Mouse (Mus musculus): ENCODE data around the gene Pcyt1a. TPM values are rescaled to one million over a fixed set of nuclear protein-coding genes. Genes with fewer than 3 reads are reported as not detected.
"Not testable (repeated sequence)": the region's sequence is repeated elsewhere in the genome, so short reads cannot be mapped to it uniquely, and the experiment has no call there.

Pcyt1a gene
- polyA plus RNA-seq, 1 experiment from 2014 or later, result 46.9 TPM

DNA sequence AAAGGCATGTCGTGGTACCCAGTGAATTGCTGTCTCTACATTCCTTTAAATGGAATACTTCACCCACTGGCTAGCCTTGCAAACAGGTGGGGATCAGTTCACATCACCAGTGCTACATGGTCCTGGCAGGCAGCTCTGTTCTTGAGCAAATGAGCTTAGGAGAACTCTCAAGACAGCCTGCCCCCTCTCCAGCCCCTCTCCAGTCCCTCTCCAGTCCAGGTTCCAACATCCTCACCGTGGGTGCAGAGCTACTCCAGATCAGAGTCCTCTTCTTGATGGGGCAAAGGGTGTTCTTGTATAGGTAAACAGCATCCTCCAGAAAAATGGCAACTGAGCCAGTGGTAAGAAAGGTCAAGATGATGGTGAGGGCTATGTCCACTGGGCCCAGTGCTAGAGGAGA, 48.7 kb downstream of the Pcyt1a start:
- H3K27ac ChIP-seq (ENCODE audit: low read depth, low read length), result no peak overlapping the region
- H3K9ac ChIP-seq (ENCODE audit: low read depth, low read length), result no peak overlapping the region
- 76% methylated on average over 2 of the region's 2 CpGs for WGBS
- no peak overlapping the region for H3K4me3 ChIP-seq (ENCODE audit: low read length)
- H3K9me3 ChIP-seq (ENCODE audit: control insufficient read depth, low read length), result no peaks in the 10 kb centered on the region
- no peaks in the 10 kb centered on the region for H3K36me3 ChIP-seq (ENCODE audit: control insufficient read depth, insufficient read depth, low read length)
- H3K4me1 ChIP-seq (ENCODE audit: control insufficient read depth, insufficient read depth, low read depth, low read length), result no peaks in the 10 kb centered on the region
- ATAC-seq, result no peak
- no peaks in the 10 kb centered on the region for H3K27me3 ChIP-seq (replicated peaks; ENCODE audit: control insufficient read depth, insufficient read depth, low read length)
- no peak overlapping the region for H3K4me2 ChIP-seq (ENCODE audit: low read length)

- Histone ChIP-seq H3K36me3 (ENCODE audit: control insufficient read depth, insufficient read depth, low read length) (no peaks in the 10 kb centered on the region), H3K27me3 (replicated peaks; ENCODE audit: control insufficient read depth, insufficient read depth, low read length) (no peaks in the 10 kb centered on the region), H3K9ac (ENCODE audit: low read depth, low read length) (no peak overlapping the region), H3K4me2 (ENCODE audit: low read length) (no peak overlapping the region), H3K9me3 (ENCODE audit: control insufficient read depth, low read length) (no peaks in the 10 kb centered on the region), H3K27ac (ENCODE audit: low read depth, low read length) (no peak overlapping the region), H3K4me3 (ENCODE audit: low read length) (no peak overlapping the region), H3K4me1 (ENCODE audit: control insufficient read depth, insufficient read depth, low read depth, low read length) (no peaks in the 10 kb centered on the region)
- WGBS, result 54% methylated on average over 7 of the region's 7 CpGs
- no peak for ATAC-seq
Measured at GRCm38 (mm10) chr16:32484431-32484871, 53.7 kb downstream of the Pcyt1a start.

DNA sequence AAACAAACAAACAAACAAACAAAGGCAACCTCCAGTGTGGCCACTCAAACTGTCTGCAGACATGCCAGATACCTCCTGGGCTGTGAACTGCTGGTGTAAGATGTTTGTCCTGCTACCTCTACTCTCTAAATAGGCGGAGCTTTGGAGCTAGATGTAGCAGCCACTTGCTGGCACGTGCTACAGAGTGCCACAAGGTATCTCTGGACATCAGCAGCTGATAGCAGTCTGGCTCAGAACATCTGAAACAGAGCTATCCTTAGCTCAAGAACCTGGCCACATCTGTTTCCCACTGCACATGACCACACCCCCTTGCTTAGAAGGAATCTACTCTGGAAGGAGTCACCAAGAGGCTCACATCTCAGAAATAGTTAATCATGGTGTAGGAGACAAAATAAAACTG, 54.5 kb downstream of the Pcyt1a start:
- Histone ChIP-seq H3K4me2 (ENCODE audit: low read length) (no peak overlapping the region), H3K9ac (ENCODE audit: low read depth, low read length) (no peak overlapping the region), H3K4me1 (ENCODE audit: control insufficient read depth, insufficient read depth, low read depth, low read length) (no peaks in the 10 kb centered on the region), H3K27me3 (replicated peaks; ENCODE audit: control insufficient read depth, insufficient read depth, low read length) (no peaks in the 10 kb centered on the region), H3K36me3 (ENCODE audit: control insufficient read depth, insufficient read depth, low read length) (no peaks in the 10 kb centered on the region), H3K9me3 (ENCODE audit: control insufficient read depth, low read length) (no peaks in the 10 kb centered on the region), H3K27ac (ENCODE audit: low read depth, low read length) (no peak overlapping the region), H3K4me3 (ENCODE audit: low read length) (no peak overlapping the region)
- 77% methylated on average over 2 of the region's 2 CpGs for WGBS
- ATAC-seq, result no peak

- WGBS, result 76% methylated on average over 6 of the region's 6 CpGs
- no peak overlapping the region for H3K4me3 ChIP-seq (ENCODE audit: low read length)
Measured at GRCm38 (mm10) chr16:32486046-32486445, 55.3 kb downstream of the Pcyt1a start.

DNA sequence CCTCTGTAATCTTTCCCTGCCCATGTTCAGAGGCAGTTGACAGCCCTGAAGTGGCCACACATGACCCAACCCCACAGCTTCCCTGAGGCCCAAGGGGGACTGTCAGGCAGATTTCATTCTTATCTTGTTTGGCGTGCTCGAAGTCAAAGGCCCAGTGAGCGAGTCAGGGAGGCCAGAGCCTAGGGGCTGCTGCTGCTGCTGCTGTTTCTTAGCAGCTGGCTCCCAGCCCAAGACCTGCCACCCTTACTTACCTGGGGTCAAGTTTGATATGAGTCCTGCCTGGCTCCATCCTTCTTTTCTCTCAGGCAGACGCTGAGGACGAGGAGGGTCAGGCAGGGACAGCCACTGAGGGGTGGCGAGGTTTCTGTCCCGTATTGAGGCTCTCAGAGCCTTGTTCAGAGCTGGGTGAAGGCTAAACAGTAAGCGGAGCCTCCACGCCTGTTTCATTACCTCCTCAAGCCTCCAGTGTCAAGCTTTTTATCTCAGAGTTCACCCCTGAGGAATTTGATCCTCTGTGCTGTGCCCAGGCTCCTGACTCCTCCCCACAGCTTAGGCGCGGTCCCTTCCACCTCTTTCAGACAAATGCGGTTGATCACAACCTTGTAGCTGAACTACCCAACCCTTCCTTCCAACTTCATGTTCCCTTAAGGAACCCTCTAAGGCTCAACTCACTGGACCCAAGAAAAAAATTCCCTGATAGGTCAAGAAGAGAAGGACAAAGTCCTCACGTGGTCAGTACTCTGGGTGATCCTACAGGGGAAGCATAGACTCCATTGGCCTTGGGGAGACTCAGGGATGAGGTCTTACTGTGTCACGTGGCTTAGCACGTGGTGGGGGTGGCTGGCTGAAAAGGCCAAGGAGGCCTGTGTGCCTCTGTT, 56.8 kb downstream of the Pcyt1a start, which contains the start of gene Slc51a:
Slc51a (minus strand) TSS at position 646 of the 878 bp plus-strand sequence.
- ATAC-seq, result no peak
- Histone ChIP-seq H3K9ac (ENCODE audit: low read depth, low read length) (no peak within 1 kb of the TSS), H3K27ac (ENCODE audit: low read depth, low read length) (no peak within 1 kb of the TSS), H3K4me2 (ENCODE audit: low read length) (no peak within 1 kb of the TSS), H3K4me3 (ENCODE audit: low read length) (no peak within 1 kb of the TSS), H3K9me3 (ENCODE audit: control insufficient read depth, low read length) (no peaks in the 10 kb centered on the region), H3K4me1 (ENCODE audit: control insufficient read depth, insufficient read depth, low read depth, low read length) (no peaks in the 10 kb centered on the region), H3K36me3 (ENCODE audit: control insufficient read depth, insufficient read depth, low read length) (no peaks in the 10 kb centered on the region), H3K27me3 (replicated peaks; ENCODE audit: control insufficient read depth, insufficient read depth, low read length) (no peaks in the 10 kb centered on the region)
- WGBS, result 64% methylated on average over 15 of the region's 15 CpGs

More at GRCm38 (mm10) chr16:32486046-32486445, 55.3 kb downstream of the Pcyt1a start:
- Histone ChIP-seq H3K36me3 (ENCODE audit: control insufficient read depth, insufficient read depth, low read length) (no peaks in the 10 kb centered on the region), H3K9ac (ENCODE audit: low read depth, low read length) (no peak overlapping the region), H3K4me1 (ENCODE audit: control insufficient read depth, insufficient read depth, low read depth, low read length) (no peaks in the 10 kb centered on the region), H3K27ac (ENCODE audit: low read depth, low read length) (no peak overlapping the region), H3K9me3 (ENCODE audit: control insufficient read depth, low read length) (no peaks in the 10 kb centered on the region), H3K4me2 (ENCODE audit: low read length) (no peak overlapping the region), H3K27me3 (replicated peaks; ENCODE audit: control insufficient read depth, insufficient read depth, low read length) (no peaks in the 10 kb centered on the region)
- ATAC-seq, result no peak

- Histone ChIP-seq H3K27me3 (replicated peaks; ENCODE audit: control insufficient read depth, insufficient read depth, low read length) (no peaks in the 10 kb centered on the region), H3K4me2 (ENCODE audit: low read length) (no peak overlapping the region), H3K9me3 (ENCODE audit: control insufficient read depth, low read length) (no peaks in the 10 kb centered on the region), H3K9ac (ENCODE audit: low read depth, low read length) (no peak overlapping the region), H3K4me1 (ENCODE audit: control insufficient read depth, insufficient read depth, low read depth, low read length) (no peaks in the 10 kb centered on the region), H3K27ac (ENCODE audit: low read depth, low read length) (no peak overlapping the region), H3K4me3 (ENCODE audit: low read length) (no peak overlapping the region), H3K36me3 (ENCODE audit: control insufficient read depth, insufficient read depth, low read length) (no peaks in the 10 kb centered on the region)
- WGBS, result 94% methylated on average over 3 of the region's 3 CpGs
- no peak for ATAC-seq
Measured at GRCm38 (mm10) chr16:32488939-32489338, 58.2 kb downstream of the Pcyt1a start.

DNA sequence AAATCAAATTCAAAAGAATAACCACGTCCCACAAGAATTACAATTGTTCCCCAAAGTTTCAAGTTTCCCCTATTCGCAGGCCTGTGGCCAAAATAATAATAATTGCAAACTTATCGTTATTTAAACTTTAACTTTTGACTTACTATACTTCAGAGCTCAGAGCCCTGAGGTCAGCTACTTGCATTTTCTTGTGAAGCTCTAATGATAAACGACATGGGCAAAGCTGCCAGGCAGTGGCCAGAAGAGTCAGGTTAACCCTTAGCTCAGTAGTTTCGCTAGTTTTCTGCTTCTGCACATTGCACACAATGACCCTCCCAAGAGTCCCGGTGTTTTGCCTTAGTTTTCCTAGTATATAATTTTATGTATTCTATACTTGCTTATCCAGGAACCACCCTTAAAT, 63.6 kb downstream of the Pcyt1a start:
- H3K27me3 ChIP-seq (replicated peaks; ENCODE audit: control insufficient read depth, insufficient read depth, low read length); H3K27ac ChIP-seq (ENCODE audit: low read depth, low read length); H3K9ac ChIP-seq (ENCODE audit: low read depth, low read length); H3K9me3 ChIP-seq (ENCODE audit: control insufficient read depth, low read length); H3K4me1 ChIP-seq (ENCODE audit: control insufficient read depth, insufficient read depth, low read depth, low read length); H3K4me3 ChIP-seq (ENCODE audit: low read length); H3K36me3 ChIP-seq (ENCODE audit: control insufficient read depth, insufficient read depth, low read length); ATAC-seq; H3K4me2 ChIP-seq (ENCODE audit: low read length): not testable (repeated sequence)
- WGBS, result 82% methylated on average over 6 of the region's 6 CpGs

GRCm38 (mm10) chr16:32495965-32496364, 65.2 kb downstream of the Pcyt1a start, which contains the start of gene Zdhhc19:
Gene Zdhhc19, plus strand, starts transcription at chr16:32496265.
- Histone ChIP-seq H3K4me2 (ENCODE audit: low read length) (no peak within 1 kb of the TSS), H3K4me3 (ENCODE audit: low read length) (no peak within 1 kb of the TSS), H3K36me3 (ENCODE audit: control insufficient read depth, insufficient read depth, low read length) (no peaks in the 10 kb centered on the region), H3K27me3 (replicated peaks; ENCODE audit: control insufficient read depth, insufficient read depth, low read length) (no peaks in the 10 kb centered on the region), H3K9me3 (ENCODE audit: control insufficient read depth, low read length) (no peaks in the 10 kb centered on the region), H3K4me1 (ENCODE audit: control insufficient read depth, insufficient read depth, low read depth, low read length) (no peaks in the 10 kb centered on the region; the same call in 1 of the 2 replicates), H3K27ac (ENCODE audit: low read depth, low read length) (no peak within 1 kb of the TSS), H3K9ac (ENCODE audit: low read depth, low read length) (no peak within 1 kb of the TSS)
- 64% methylated on average over 3 of the region's 3 CpGs for WGBS
- no peak for ATAC-seq

DNA sequence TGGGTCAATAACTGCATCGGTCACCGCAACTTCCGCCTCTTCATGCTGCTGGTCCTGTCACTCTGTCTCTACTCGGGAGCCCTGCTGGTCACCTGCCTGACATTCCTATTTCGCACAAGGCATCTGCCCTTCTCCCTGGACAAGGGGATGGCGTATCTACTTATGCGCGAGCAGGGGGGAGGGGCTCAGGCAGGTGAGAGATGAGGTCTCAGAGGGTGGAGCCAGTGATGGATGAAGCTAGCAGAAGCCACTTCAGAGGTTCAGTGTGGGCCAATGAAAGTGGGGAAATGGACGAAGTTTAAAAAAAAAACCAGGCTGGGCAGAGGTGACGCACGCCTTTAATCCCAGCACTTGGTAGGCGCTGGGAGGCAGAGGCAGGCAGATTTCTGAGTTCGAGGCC, 68.3 kb downstream of the Pcyt1a start:
- H3K27ac ChIP-seq (ENCODE audit: low read depth, low read length), result no peak overlapping the region
- H3K4me1 ChIP-seq (ENCODE audit: control insufficient read depth, insufficient read depth, low read depth, low read length), result no peaks in the 10 kb centered on the region; the same call in 1 of the 2 replicates
- H3K4me2 ChIP-seq (ENCODE audit: low read length), result peak overlapping the region; percentile 70
- H3K36me3 ChIP-seq (ENCODE audit: control insufficient read depth, insufficient read depth, low read length), result no peaks in the 10 kb centered on the region
- H3K27me3 ChIP-seq (replicated peaks; ENCODE audit: control insufficient read depth, insufficient read depth, low read length), result no peaks in the 10 kb centered on the region
- WGBS, result 72% methylated on average over 13 of the region's 13 CpGs
- no peak for ATAC-seq
- H3K4me3 ChIP-seq (ENCODE audit: low read length), result no peak overlapping the region
- H3K9me3 ChIP-seq (ENCODE audit: control insufficient read depth, low read length), result no peaks in the 10 kb centered on the region
- H3K9ac ChIP-seq (ENCODE audit: low read depth, low read length), result no peak overlapping the region

Measured in hindbrain, embryonic 16.5 days (tissue).